ENCODE assay signal across 8 mouse cellular contexts in the genomic region with DNA sequence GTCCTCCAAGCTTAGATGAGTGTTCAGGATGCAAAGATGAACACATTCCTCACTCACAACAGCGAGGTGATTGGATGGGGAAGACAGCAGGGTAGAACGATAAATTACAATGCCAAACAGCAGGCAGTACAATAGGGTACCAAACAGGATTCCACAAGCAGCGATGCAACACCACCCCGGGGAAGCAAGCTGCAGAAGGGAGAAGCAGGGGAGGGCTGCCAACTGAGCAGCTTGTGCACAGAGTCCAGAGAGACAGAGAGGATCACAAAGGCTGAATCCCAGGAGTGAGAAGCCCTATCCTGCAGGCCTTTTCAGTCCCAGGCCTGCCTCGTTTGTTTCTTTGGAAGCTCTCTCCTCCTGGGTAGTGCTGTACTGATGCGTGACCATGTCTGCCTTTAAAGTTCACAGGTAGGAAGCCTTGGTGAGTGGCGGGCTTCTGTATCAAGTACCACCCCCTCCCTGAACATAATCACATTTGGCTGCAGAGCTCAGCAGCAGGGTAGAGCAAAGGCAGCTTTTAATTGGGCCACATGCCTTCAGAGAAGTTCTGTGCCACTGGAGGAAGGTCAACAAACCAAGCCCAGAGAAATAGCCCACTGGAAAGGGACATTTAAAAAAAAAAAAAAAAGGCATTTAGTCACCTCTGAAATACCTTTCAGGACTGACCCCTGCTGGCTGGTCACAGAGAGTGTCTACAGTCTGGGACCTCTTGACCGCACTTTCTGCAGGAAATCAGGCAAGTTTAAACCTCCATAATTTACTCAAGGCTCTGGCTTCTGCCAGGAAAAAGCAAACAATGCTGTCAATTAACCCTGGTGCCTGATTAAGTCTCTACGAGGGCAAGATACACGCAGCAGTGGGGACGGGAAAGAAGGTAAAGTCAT.
A peak's percentile ranks its signal among the peaks of the same experiment; 100 is the strongest.
DNase-seq lines count a peak whose midpoint lies in the region; ATAC-seq lines count a peak whose summit lies in the region.

No protein-coding gene starts in this region.

- no peak overlapping the region for H3K9ac ChIP-seq in forebrain, embryonic 12.5 days

- no peak for DNase-seq in forebrain, embryonic 10.5 days (ENCODE audit: extremely low spot score, low spot score)
- peak; percentile 54 to 62 for DNase-seq in right cerebral cortex, postnatal 10 days (ENCODE audit: low spot score in 2 of 2)
- DNase-seq in right cerebral cortex, postnatal 14 days, result no peak
- DNase-seq in layer of hippocampus, postnatal 14 days (ENCODE audit: low spot score in 2 of 2), result peak; percentile 46 to 79
- peak; percentile 50 for DNase-seq in telencephalon, adult 2 months (ENCODE audit: low read depth, low spot score)
- DNase-seq in adrenal gland, adult 8-10 months, result no peak
- DNase-seq in heart, postnatal 14 days, result no peak

- no peak for ATAC-seq in forebrain, embryonic 12.5 days (ENCODE audit: low FRiP score)

- no peak overlapping the region for H3K4me3 ChIP-seq in forebrain, embryonic 10.5 days
- H3K4me3 ChIP-seq in forebrain, embryonic 12.5 days (replicated peaks), result no peak overlapping the region

- no peaks in the 10 kb centered on the region for H3K36me3 ChIP-seq in forebrain, embryonic 10.5 days (replicated peaks)
- H3K36me3 ChIP-seq in forebrain, embryonic 12.5 days (replicated peaks), result no peaks in the 10 kb centered on the region

- H3K9me3 ChIP-seq in forebrain, embryonic 10.5 days, result no peaks in the 10 kb centered on the region
- no peaks in the 10 kb centered on the region for H3K9me3 ChIP-seq in forebrain, embryonic 12.5 days

- WGBS in forebrain, embryonic 10.5 days, result 21% methylated on average over 11 of the region's 11 CpGs
- WGBS in forebrain, embryonic 12.5 days, result 22% methylated on average over 11 of the region's 11 CpGs

- H3K4me1 ChIP-seq in forebrain, embryonic 10.5 days, result peaks cover 54% of the 10 kb centered on the region
- H3K4me1 ChIP-seq in forebrain, embryonic 12.5 days, result peaks cover 25% of the 10 kb centered on the region

- no peak overlapping the region for H3K4me2 ChIP-seq in forebrain, embryonic 12.5 days

- H3K27ac ChIP-seq in forebrain, embryonic 10.5 days, result peak overlapping the region; percentile 70
- no peak overlapping the region for H3K27ac ChIP-seq in forebrain, embryonic 12.5 days

- H3K27me3 ChIP-seq in forebrain, embryonic 10.5 days (ENCODE audit: poor library complexity, severe bottlenecking), result no peaks in the 10 kb centered on the region
- 0 out of 2 replicates have a peak, but pooled peaks cover 2% of the 10 kb centered on the region for H3K27me3 ChIP-seq in forebrain, embryonic 12.5 days

- intact Hi-C loops in heart, postnatal 14 days (cut with DNase I), result no loop called here

Comparison
In these comparisons a context has a peak if more than half of its experiments do, and no peak if none do; other contexts are left out.
1. DNase-seq: peak in right cerebral cortex, postnatal 10 days (2 of 2), layer of hippocampus, postnatal 14 days (2 of 2) and telencephalon, adult 2 months (single experiment); none in forebrain, embryonic 10.5 days (single experiment), right cerebral cortex, postnatal 14 days (single experiment), adrenal gland, adult 8-10 months (single experiment) and heart, postnatal 14 days (0 of 2).